8 mouse cellular contexts compared by ENCODE assay signal in genomic region chr12:3834373-3835314, GRCm38 (mm10). TPM values are rescaled to one million over a fixed set of nuclear protein-coding genes. Genes with fewer than 3 reads are reported as not detected.
DNase-seq lines count a peak whose midpoint lies in the region; ATAC-seq lines count a peak whose summit lies in the region.

No protein-coding gene starts in this region.

- peak overlapping the region; percentile 75 for H3K27ac ChIP-seq in embryonic facial prominence, embryonic 10.5 days (replicated peaks)
- H3K27ac ChIP-seq in liver, embryonic 13.5 days: peak overlapping the region; percentile 70
- no peak overlapping the region for H3K27ac ChIP-seq in neural tube, embryonic 11.5 days (ENCODE audit: low read depth, low read length)

- H3K27me3 ChIP-seq in embryonic facial prominence, embryonic 10.5 days (replicated peaks; ENCODE audit: low read depth, poor library complexity, severe bottlenecking): peaks cover 68% of the 10 kb centered on the region
- H3K27me3 ChIP-seq in liver, embryonic 13.5 days: no peaks in the 10 kb centered on the region
- no peaks in the 10 kb centered on the region for H3K27me3 ChIP-seq in neural tube, embryonic 11.5 days (ENCODE audit: control insufficient read depth, insufficient read depth, low read length)

- 10% methylated on average over 21 of the region's 21 CpGs for WGBS in embryonic facial prominence, embryonic 10.5 days
- WGBS in liver, embryonic 13.5 days (ENCODE audit: insufficient replicate concordance): 14% methylated on average over 21 of the region's 21 CpGs
- 14% methylated on average over 21 of the region's 21 CpGs for WGBS in neural tube, embryonic 11.5 days

- DNase-seq in adrenal gland, adult (ENCODE audit: inconsistent age in 2 of 2, low spot score in 1 of 2): peak; percentile 68 to 84
- DNase-seq in adrenal gland, postnatal 4 days (ENCODE audit: low spot score in 2 of 2): no peak
- peak; percentile 83 for DNase-seq in CD4-positive, CD25-positive, alpha-beta regulatory T cell, adult 2 months (ENCODE audit: low read depth, low spot score)
- DNase-seq in embryonic facial prominence, embryonic 10.5 days (ENCODE audit: low spot score): peak; percentile 67
- DNase-seq in liver, embryonic 13.5 days: peak; percentile 13
- peak; percentile 55 for DNase-seq in neural tube, embryonic 11.5 days (ENCODE audit: low spot score)
- DNase-seq in urinary bladder, adult 18-20 months (ENCODE audit: low spot score in 2 of 2): no peak

- H3K4me2 ChIP-seq in liver, embryonic 13.5 days: peak overlapping the region; percentile 48
- peak overlapping the region; percentile 17; the same call in 1 of the 2 replicates for H3K4me2 ChIP-seq in neural tube, embryonic 11.5 days (ENCODE audit: low read depth)

- H3K9me3 ChIP-seq in embryonic facial prominence, embryonic 10.5 days: no peaks in the 10 kb centered on the region
- H3K9me3 ChIP-seq in liver, embryonic 13.5 days (replicated peaks): no peaks in the 10 kb centered on the region
- H3K9me3 ChIP-seq in neural tube, embryonic 11.5 days (ENCODE audit: control insufficient read depth, low read length): no peaks in the 10 kb centered on the region

- ATAC-seq in hematopoietic stem cell, adult 5-6 weeks (replicated peaks in 1 of 2; ENCODE audit: insufficient read depth in 1 of 2, low FRiP score in 2 of 2, low TSS enrichment in 1 of 2, low read depth in 1 of 2, poor library complexity in 2 of 2, severe bottlenecking in 2 of 2): peak; percentile 82 to 88
- ATAC-seq in liver, embryonic 13.5 days (ENCODE audit: low read depth): peak; percentile 52
- ATAC-seq in neural tube, embryonic 11.5 days (ENCODE audit: insufficient read depth, low FRiP score, low TSS enrichment): peak; percentile 53; the same call in 1 of the 2 replicates

- H3K36me3 ChIP-seq in embryonic facial prominence, embryonic 10.5 days (replicated peaks): peaks cover 41% of the 10 kb centered on the region
- peaks cover 18% of the 10 kb centered on the region for H3K36me3 ChIP-seq in liver, embryonic 13.5 days
- no peaks in the 10 kb centered on the region; the same call in 1 of the 2 replicates for H3K36me3 ChIP-seq in neural tube, embryonic 11.5 days (ENCODE audit: control insufficient read depth, insufficient read depth, low read length)

- H3K4me3 ChIP-seq in embryonic facial prominence, embryonic 10.5 days: peak overlapping the region; percentile 33
- H3K4me3 ChIP-seq in liver, embryonic 13.5 days (replicated peaks): no peak overlapping the region
- H3K4me3 ChIP-seq in neural tube, embryonic 11.5 days (ENCODE audit: low read depth, low read length): no peak overlapping the region

- peaks cover 67% of the 10 kb centered on the region for H3K4me1 ChIP-seq in embryonic facial prominence, embryonic 10.5 days
- peaks cover 42% of the 10 kb centered on the region for H3K4me1 ChIP-seq in liver, embryonic 13.5 days (replicated peaks)
- H3K4me1 ChIP-seq in neural tube, embryonic 11.5 days (ENCODE audit: control insufficient read depth, insufficient read depth, low read length): peaks cover 14% of the 10 kb centered on the region

- H3K9ac ChIP-seq in liver, embryonic 13.5 days: peak overlapping the region; percentile 39; the same call in 1 of the 2 replicates
- H3K9ac ChIP-seq in neural tube, embryonic 11.5 days (ENCODE audit: low read length): peak overlapping the region; percentile 26

RNA-seq across cellular contexts. Expression of gene Dnmt3a, which starts 28.8 kb away (rescaled TPM):
- 100 to 1,000 TPM; 124 to 136 TPM for total RNA-seq in adrenal gland, postnatal 4 days (2021)
- polyA plus RNA-seq in embryonic facial prominence, embryonic 10.5 days (2016; fragmentation: Nextera tagmentation; extraction: Ambion mirVana): 160 and 179 TPM in 2 replicates
- total RNA-seq in hematopoietic stem cell, adult 5-6 weeks (2017): 25.2 and 35.0 TPM in 2 replicates
- 29.6 and 33.7 TPM in 2 replicates for polyA plus RNA-seq in liver, embryonic 13.5 days (2015; fragmentation: Nextera tagmentation; extraction: Ambion mirVana)
- 88.6 and 102 TPM in 2 replicates for polyA plus RNA-seq in neural tube, embryonic 11.5 days (2014; fragmentation: Nextera tagmentation; extraction: Ambion mirVana)

Comparison
In these comparisons a context has a peak if more than half of its experiments do, and no peak if none do; other contexts are left out.
1. DNase-seq: peak in adrenal gland, adult (2 of 2), CD4-positive, CD25-positive, alpha-beta regulatory T cell, adult 2 months (single experiment), embryonic facial prominence, embryonic 10.5 days (single experiment), liver, embryonic 13.5 days (single experiment) and neural tube, embryonic 11.5 days (single experiment); none in adrenal gland, postnatal 4 days (0 of 2) and urinary bladder, adult 18-20 months (0 of 2).
2. Peak in every context shown above with its lines, with median percentiles within 50 percentile points of each other: ATAC-seq.